Mouse (Mus musculus) left cerebral cortex, adult 8-10 months (tissue): Measurements from ENCODE around the gene Mien1. TPM values are rescaled to one million over a fixed set of nuclear protein-coding genes. Genes with fewer than 3 reads are reported as not detected.

Experiments
- DNase-seq, 2 experiments: peaks; one replicate each; pipeline ENCODE4 v3.0.0; 2022; ENCODE audit warnings: low spot score in 2 of 2
- total RNA-seq, 4 experiments: library from RNA; stranded (reverse); gene quantifications; 2 replicates each; pipeline ENCODE4 v1.2.4; 2022

Gene Mien1
- total RNA-seq, 4 experiments from 2014 or later, result 93.7 to 114 (median 102) TPM

- DNase-seq, result no peak
These were observed 49.5 kb downstream of the Mien1 start for GRCm38 (mm10) chr11:98389221-98389780.

GRCm38 (mm10) chr11:98388282-98388681 lies 50.5 kb downstream of the Mien1 start:
- DNase-seq, result no peak

Other genes starting within 250 kb of the Mien1 start
- 10 to 100 TPM; 41.3 to 50.8 (median 46.0) TPM for gene Med1, start 245.7 kb downstream of the Mien1 start, total RNA-seq
- 10 to 100 TPM; 36.6 to 42.6 (median 39.3) TPM for gene Cdk12, start 235.9 kb downstream of the Mien1 start, total RNA-seq
- gene Neurod2, start 109.3 kb downstream of the Mien1 start, total RNA-seq, result 10 to 100 TPM; 54.9 to 63.3 (median 60.4) TPM
- gene Ppp1r1b, start 90.6 kb downstream of the Mien1 start, total RNA-seq, result 100 to 1,000 TPM; 502 to 655 (median 573) TPM
- 10 to 100 TPM; 35.7 to 40.8 (median 38.3) TPM for gene Stard3, start 80.6 kb downstream of the Mien1 start, total RNA-seq
- 10 to 100 TPM in 2 of 4 experiments, 1 to 10 TPM in 2; 8.2 to 16.6 (median 12.1) TPM for gene Tcap, start 55.2 kb downstream of the Mien1 start, total RNA-seq
- gene Pnmt, start 52.5 kb downstream of the Mien1 start, total RNA-seq, result 1 to 10 TPM in 2 of 4 experiments, under 1 TPM in 2; 0.65 to 1.7 (median 0.96) TPM
- 10 to 100 TPM in 2 of 4 experiments, 1 to 10 TPM in 2; 8.5 to 11.1 (median 9.9) TPM for gene Pgap3, start 38.5 kb downstream of the Mien1 start, total RNA-seq
- gene Erbb2, start 26.5 kb downstream of the Mien1 start, total RNA-seq, result 1 to 10 TPM; 2.0 to 2.6 (median 2.3) TPM
- gene Grb7, start 7.4 kb upstream of the Mien1 start, total RNA-seq, result 1 to 10 TPM; 3.6 to 5.1 (median 4.7) TPM
- gene Ikzf3, start 107.0 kb upstream of the Mien1 start, total RNA-seq, result under 1 TPM; 0.23 to 0.76 (median 0.52) TPM
- not detected for gene Zpbp2, start 112.1 kb upstream of the Mien1 start, total RNA-seq
- 10 to 100 TPM; 43.6 to 47.0 (median 45.1) TPM for gene Ormdl3, start 148.4 kb upstream of the Mien1 start, total RNA-seq
- gene Lrrc3c, start 159.3 kb upstream of the Mien1 start, total RNA-seq, result not detected
- 10 to 100 TPM; 11.8 to 14.5 (median 13.1) TPM for gene Gm12355, start 186.7 kb upstream of the Mien1 start, total RNA-seq
- gene Gsdma3, start 187.4 kb upstream of the Mien1 start, total RNA-seq, result under 1 TPM in 2 of 4 experiments, not detected in 2; 0.23 TPM
- not detected for gene Gsdma2, start 207.8 kb upstream of the Mien1 start, total RNA-seq
- gene Gsdma, start 225.4 kb upstream of the Mien1 start, total RNA-seq, result not detected
- 100 to 1,000 TPM; 129 to 137 (median 132) TPM for gene Psmd3, start 243.6 kb upstream of the Mien1 start, total RNA-seq